Mouse (Mus musculus) embryonic facial prominence, embryonic 12.5 days (tissue): ENCODE results near the gene Kif1b. TPM values are rescaled to one million over a fixed set of nuclear protein-coding genes. Genes with fewer than 3 reads are reported as not detected.

Experiments
- ATAC-seq: fragments of 200-750 bp; cut with Nextera tagmentation; 2 replicates; pipeline ENCODE4 v1.8.0; 2017; ENCODE audit not compliant: insufficient number of reproducible peaks, insufficient read depth, low FRiP score, low TSS enrichment
- H3K27ac ChIP-seq: fragments of 300-500 bp; sonication (generic); 2 replicates; pipeline ENCODE4 v1.5.1; 2016; ENCODE audit warnings: mild to moderate bottlenecking
- H3K27me3 ChIP-seq: fragments of 300-500 bp; sonication (generic); 2 replicates; pipeline ENCODE4 v1.6.1; 2016; ENCODE audit warnings: mild to moderate bottlenecking, moderate library complexity
- H3K36me3 ChIP-seq: fragments of 300-500 bp; sonication (generic); 2 replicates; pipeline ENCODE4 v1.6.1; 2016; ENCODE audit warnings: mild to moderate bottlenecking
- H3K4me1 ChIP-seq: fragments of 300-500 bp; sonication (generic); 2 replicates; pipeline ENCODE4 v1.6.1; 2016
- H3K4me2 ChIP-seq: fragments of 300-500 bp; sonication (generic); replicated peaks from 2 replicates; pipeline ENCODE4 v1.6.1; 2016; ENCODE audit warnings: mild to moderate bottlenecking, moderate library complexity
- H3K4me3 ChIP-seq: fragments of 300-500 bp; sonication (generic); 2 replicates; pipeline ENCODE4 v1.5.1; 2016; ENCODE audit warnings: mild to moderate bottlenecking
- H3K9ac ChIP-seq: fragments of 300-500 bp; sonication (generic); 2 replicates; pipeline ENCODE4 v1.6.1; 2016; ENCODE audit warnings: mild to moderate bottlenecking, moderate library complexity
- H3K9me3 ChIP-seq: fragments of 300-500 bp; sonication (generic); 2 replicates; pipeline ENCODE4 v1.6.1; 2016; ENCODE audit warnings: mild to moderate bottlenecking, moderate library complexity
- WGBS: fragments of 180-500 bp; shearing (Covaris S2); methylation state at CpG from one replicate; pipeline ENCODE4 v1.1.7; 2016; 5-methylcytosine and 5-hydroxymethylcytosine counted together
- polyA plus RNA-seq: library from polyadenylated mRNA; unstranded; fragments of >200 nt; fragmentation: Nextera tagmentation; extraction: Ambion mirVana; gene quantifications from 2 replicates; pipeline ENCODE4 v1.2.1, GENCODE M21; 2016

Kif1b gene
- polyA plus RNA-seq, 1 experiment from 2014 or later, result 56.1 TPM

DNA sequence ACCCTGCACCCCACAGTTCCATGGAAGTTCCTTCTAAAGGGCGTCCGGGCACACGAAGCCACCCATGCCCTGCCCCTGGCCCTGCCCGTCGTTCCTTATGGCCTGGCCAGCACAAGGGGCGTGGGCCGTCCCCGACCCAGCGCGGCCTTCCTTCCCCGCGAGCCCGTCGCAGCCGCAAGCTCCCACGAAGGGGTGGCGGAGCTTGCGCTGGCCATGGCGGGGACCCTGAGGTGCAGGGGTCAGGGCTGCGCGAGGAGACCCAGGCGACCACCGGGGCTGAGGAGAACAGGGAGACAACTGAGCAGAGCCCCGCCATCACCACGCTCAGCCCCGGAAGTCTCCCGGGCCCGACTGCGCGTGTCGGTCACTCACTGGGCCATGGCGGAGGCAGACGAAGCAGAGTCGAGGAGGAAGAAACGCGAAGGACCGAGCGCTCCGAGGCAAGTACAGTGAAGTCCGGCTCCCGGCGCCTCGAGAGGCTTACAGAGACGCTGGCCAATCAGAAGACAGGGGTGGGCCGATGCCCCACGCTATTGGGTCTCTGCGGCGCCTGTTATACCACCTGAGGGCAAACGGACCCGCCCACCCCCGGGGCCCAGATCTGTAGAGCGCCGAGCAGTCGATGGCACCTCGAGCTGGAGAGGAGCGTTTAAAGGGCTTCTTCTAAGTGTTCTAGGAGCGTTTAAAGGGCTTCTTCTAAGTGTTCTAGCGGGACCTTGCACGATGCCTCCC, 141.1 kb downstream of the Kif1b start, which contains the start of gene Pgd:
Pgd (minus strand) TSS at position 557 of the 732 bp plus-strand sequence.
- Histone ChIP-seq H3K4me2 (peak within 1 kb of the TSS; percentile 84), H3K9ac (peak within 1 kb of the TSS; percentile 93), H3K4me1 (peaks cover 7% of the 10 kb centered on the region), H3K27me3 (no peaks in the 10 kb centered on the region), H3K27ac (peak within 1 kb of the TSS; percentile 83), H3K36me3 (peaks cover 23% of the 10 kb centered on the region), H3K9me3 (no peaks in the 10 kb centered on the region), H3K4me3 (peak within 1 kb of the TSS; percentile 98)
- under 1% methylated on average over 59 of the region's 59 CpGs for WGBS
- ATAC-seq, result peak; percentile 97

- Histone ChIP-seq H3K36me3 (peaks cover 44% of the 10 kb centered on the region), H3K4me2 (no peak overlapping the region), H3K9ac (0 out of 2 replicates have a peak overlapping the region, but pooled peaks have one; percentile 4), H3K27ac (no peak overlapping the region), H3K4me1 (peaks cover 7% of the 10 kb centered on the region), H3K4me3 (no peak overlapping the region), H3K9me3 (no peaks in the 10 kb centered on the region), H3K27me3 (no peaks in the 10 kb centered on the region)
- no peak for ATAC-seq
- 63% methylated on average over 5 of the region's 5 CpGs for WGBS
These were observed 143.3 kb downstream of the Kif1b start for GRCm38 (mm10) chr4:149164150-149164549.

- H3K4me1 ChIP-seq, result peaks cover 7% of the 10 kb centered on the region
- H3K9me3 ChIP-seq, result no peaks in the 10 kb centered on the region
- H3K4me2 ChIP-seq, result no peak overlapping the region
- H3K36me3 ChIP-seq, result peaks cover 54% of the 10 kb centered on the region
- 42% methylated on average over 1 of the region's 1 CpGs for WGBS
- no peak overlapping the region for H3K4me3 ChIP-seq
- H3K9ac ChIP-seq, result no peak overlapping the region
- H3K27ac ChIP-seq, result no peak overlapping the region
- no peak for ATAC-seq
- H3K27me3 ChIP-seq, result no peaks in the 10 kb centered on the region
These were observed 144.3 kb downstream of the Kif1b start for GRCm38 (mm10) chr4:149163196-149163595.

DNA sequence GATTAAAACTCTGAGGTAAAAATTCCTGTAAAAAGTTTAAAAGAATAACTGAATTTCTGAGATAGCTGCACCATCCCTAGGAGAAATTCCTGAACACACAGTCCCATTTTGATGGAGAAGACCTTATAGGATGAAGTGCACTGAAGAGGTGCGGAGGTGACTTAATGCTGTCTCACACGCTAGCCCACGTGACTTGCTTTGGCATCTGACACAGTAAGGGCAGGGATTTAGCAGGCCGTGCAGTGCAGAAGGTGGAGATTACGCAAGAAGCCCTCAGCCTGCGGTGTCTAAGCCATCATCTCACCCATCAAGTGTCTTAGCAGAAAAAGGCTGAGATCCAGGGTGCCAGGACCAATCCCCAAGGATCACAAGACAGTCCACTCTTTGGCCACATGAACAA, 146.3 kb downstream of the Kif1b start:
- Histone ChIP-seq H3K4me1 (peaks cover 7% of the 10 kb centered on the region), H3K9me3 (no peaks in the 10 kb centered on the region), H3K36me3 (peaks cover 74% of the 10 kb centered on the region), H3K27me3 (no peaks in the 10 kb centered on the region), H3K9ac (no peak overlapping the region), H3K4me2 (no peak overlapping the region), H3K4me3 (no peak overlapping the region), H3K27ac (no peak overlapping the region)
- no peak for ATAC-seq
- WGBS, result 93% methylated on average over 6 of the region's 6 CpGs

- Histone ChIP-seq H3K27me3 (no peaks in the 10 kb centered on the region), H3K4me2 (no peak overlapping the region), H3K36me3 (peaks cover 87% of the 10 kb centered on the region), H3K27ac (no peak overlapping the region), H3K9me3 (no peaks in the 10 kb centered on the region), H3K4me1 (no peaks in the 10 kb centered on the region), H3K9ac (no peak overlapping the region), H3K4me3 (no peak overlapping the region)
- ATAC-seq, result no peak
- 89% methylated on average over 13 of the region's 13 CpGs for WGBS
These were observed 147.6 kb downstream of the Kif1b start for GRCm38 (mm10) chr4:149159891-149160290.

- 84% methylated on average over 2 of the region's 2 CpGs for WGBS
- H3K36me3 ChIP-seq, result peaks cover 90% of the 10 kb centered on the region
These were observed 148.3 kb downstream of the Kif1b start for GRCm38 (mm10) chr4:149159203-149159602.

GRCm38 (mm10) chr4:149157415-149157973, 150.0 kb downstream of the Kif1b start:
- Histone ChIP-seq H3K36me3 (peaks cover 98% of the 10 kb centered on the region), H3K9me3 (no peaks in the 10 kb centered on the region), H3K4me1 (no peaks in the 10 kb centered on the region), H3K9ac (no peak overlapping the region), H3K4me3 (no peak overlapping the region), H3K27me3 (no peaks in the 10 kb centered on the region), H3K4me2 (no peak overlapping the region), H3K27ac (no peak overlapping the region)
- ATAC-seq, result no peak
- 93% methylated on average over 8 of the region's 8 CpGs for WGBS

More at GRCm38 (mm10) chr4:149159203-149159602, 148.3 kb downstream of the Kif1b start:
- H3K4me3 ChIP-seq, result no peak overlapping the region
- H3K4me2 ChIP-seq, result no peak overlapping the region
- H3K4me1 ChIP-seq, result no peaks in the 10 kb centered on the region
- no peaks in the 10 kb centered on the region for H3K9me3 ChIP-seq
- ATAC-seq, result no peak
- no peaks in the 10 kb centered on the region for H3K27me3 ChIP-seq
- H3K27ac ChIP-seq, result no peak overlapping the region
- no peak overlapping the region for H3K9ac ChIP-seq

- Histone ChIP-seq H3K9ac (no peak overlapping the region), H3K36me3 (peaks cover 99% of the 10 kb centered on the region)
- no peak for ATAC-seq
These were observed 151.8 kb downstream of the Kif1b start for GRCm38 (mm10) chr4:149155711-149156110.

GRCm38 (mm10) chr4:149154859-149155258, 152.6 kb downstream of the Kif1b start:
- Histone ChIP-seq H3K4me1 (no peaks in the 10 kb centered on the region), H3K27ac (no peak overlapping the region), H3K9me3 (no peaks in the 10 kb centered on the region), H3K9ac (no peak overlapping the region), H3K36me3 (peaks cover 99% of the 10 kb centered on the region), H3K4me3 (no peak overlapping the region), H3K27me3 (no peaks in the 10 kb centered on the region), H3K4me2 (no peak overlapping the region)
- 97% methylated on average over 7 of the region's 7 CpGs for WGBS
- no peak for ATAC-seq

More at GRCm38 (mm10) chr4:149155711-149156110, 151.8 kb downstream of the Kif1b start:
- Histone ChIP-seq H3K4me1 (no peaks in the 10 kb centered on the region), H3K4me2 (no peak overlapping the region), H3K9me3 (no peaks in the 10 kb centered on the region), H3K4me3 (no peak overlapping the region), H3K27me3 (no peaks in the 10 kb centered on the region), H3K27ac (no peak overlapping the region)
- WGBS, result 93% methylated on average over 6 of the region's 6 CpGs

GRCm38 (mm10) chr4:149150721-149151120, 156.8 kb downstream of the Kif1b start:
- 90% methylated on average over 11 of the region's 11 CpGs for WGBS
- H3K9ac ChIP-seq, result no peak overlapping the region
- H3K4me1 ChIP-seq, result no peaks in the 10 kb centered on the region
- peaks cover 63% of the 10 kb centered on the region for H3K36me3 ChIP-seq
- H3K4me3 ChIP-seq, result no peak overlapping the region
- ATAC-seq, result no peak
- no peak overlapping the region for H3K27ac ChIP-seq
- H3K9me3 ChIP-seq, result no peaks in the 10 kb centered on the region
- no peak overlapping the region for H3K4me2 ChIP-seq
- no peaks in the 10 kb centered on the region for H3K27me3 ChIP-seq

GRCm38 (mm10) chr4:149150256-149150655, 157.2 kb downstream of the Kif1b start:
- 76% methylated on average over 11 of the region's 11 CpGs for WGBS
- H3K27me3 ChIP-seq, result no peaks in the 10 kb centered on the region
- H3K36me3 ChIP-seq, result peaks cover 59% of the 10 kb centered on the region
- H3K4me3 ChIP-seq, result no peak overlapping the region
- no peak overlapping the region for H3K9ac ChIP-seq
- no peak overlapping the region for H3K4me2 ChIP-seq
- ATAC-seq, result no peak
- H3K4me1 ChIP-seq, result no peaks in the 10 kb centered on the region
- no peaks in the 10 kb centered on the region for H3K9me3 ChIP-seq
- H3K27ac ChIP-seq, result no peak overlapping the region

GRCm38 (mm10) chr4:149149611-149150010, 157.9 kb downstream of the Kif1b start:
- WGBS, result 58% methylated on average over 7 of the region's 7 CpGs
- H3K27ac ChIP-seq, result 0 out of 2 replicates have a peak overlapping the region, but pooled peaks have one; percentile 26

More at GRCm38 (mm10) chr4:149149611-149150010, 157.9 kb downstream of the Kif1b start:
- no peaks in the 10 kb centered on the region for H3K9me3 ChIP-seq
- no peak overlapping the region for H3K4me3 ChIP-seq
- no peak overlapping the region for H3K9ac ChIP-seq
- H3K4me2 ChIP-seq, result no peak overlapping the region
- ATAC-seq, result no peak
- peaks cover 52% of the 10 kb centered on the region for H3K36me3 ChIP-seq
- H3K4me1 ChIP-seq, result no peaks in the 10 kb centered on the region
- no peaks in the 10 kb centered on the region for H3K27me3 ChIP-seq
